Mouse (Mus musculus): ENCODE results near the gene Dhcr24. TPM values are rescaled to one million over a fixed set of nuclear protein-coding genes. Genes with fewer than 3 reads are reported as not detected.

Dhcr24 gene
- polyA plus RNA-seq, 2 experiments = 20.5 to 52.8 TPM

DNA sequence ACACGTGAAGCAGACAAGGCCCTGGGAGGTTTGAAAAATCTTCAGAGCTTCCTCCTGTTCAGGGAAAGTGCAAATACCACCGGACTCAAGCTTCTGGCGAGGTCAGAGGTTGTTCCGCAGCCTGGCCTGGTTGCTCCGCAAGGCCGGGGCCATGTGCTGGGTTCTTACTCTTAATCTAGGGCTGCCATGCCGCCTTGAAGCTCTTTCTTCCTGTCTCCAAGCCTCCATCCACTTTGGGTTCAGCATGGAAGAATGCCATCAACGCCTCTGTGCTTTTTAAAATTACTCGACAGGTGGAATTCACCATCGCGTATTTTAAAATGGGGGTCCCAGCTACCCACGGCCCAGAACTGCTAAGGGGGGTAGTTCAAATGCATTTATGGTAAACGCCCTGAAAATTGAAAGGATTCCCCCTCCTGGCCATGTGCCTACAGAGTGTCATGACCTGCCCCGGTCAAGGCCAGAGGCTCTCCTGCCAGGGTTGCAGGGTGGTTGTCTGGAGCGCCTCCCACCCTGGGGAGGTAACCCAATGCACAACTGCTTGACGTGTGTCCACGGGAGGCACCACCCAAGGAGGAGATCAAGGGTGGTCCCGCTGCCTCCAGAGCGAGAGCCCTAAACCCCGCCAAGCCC lies 509 bp upstream of the Dhcr24 start:
- TF ChIP-seq CTCF (IDR thresholded peaks at IDR 0.05; ENCODE audit: low read depth) (peak; percentile 21; the same call in 1 of the 2 replicates), EP300 (IDR thresholded peaks at IDR 0.05; ENCODE audit: low read depth) (no peak)
- peak overlapping the region; percentile 71 to 80 for H3K4me3 ChIP-seq (ENCODE audit: insufficient read depth in 1 of 2, low read depth in 2 of 2, low read length in 2 of 2)
- no peaks in the 10 kb centered on the region for H3K9me3 ChIP-seq (ENCODE audit: control insufficient read depth, low read length)
- no peaks in the 10 kb centered on the region for H3K27me3 ChIP-seq (ENCODE audit: control insufficient read depth, insufficient read depth, low read length)
- no peak for DNase-seq (ENCODE audit: low read depth in 3 of 3, low spot score in 3 of 3)
- ATAC-seq (ENCODE audit: insufficient read depth) = peak; percentile 73
- H3K9ac ChIP-seq (replicated peaks) = peak overlapping the region; percentile 41
- peak overlapping the region; percentile 100 for H3K4me2 ChIP-seq (ENCODE audit: low read depth)
- peaks cover 10 to 31% of the 10 kb centered on the region in 2 experiments for H3K4me1 ChIP-seq (replicated peaks; ENCODE audit: control insufficient read depth in 2 of 2, insufficient read depth in 2 of 2, low read length in 1 of 2)
- peaks cover 12% of the 10 kb centered on the region for H3K36me3 ChIP-seq (replicated peaks; ENCODE audit: control insufficient read depth, insufficient read depth, low read depth)
- peak overlapping the region; percentile 21 for H3K27ac ChIP-seq
- 4% methylated on average over 20 of the region's 20 CpGs for WGBS (ENCODE audit: insufficient replicate concordance)

DNA sequence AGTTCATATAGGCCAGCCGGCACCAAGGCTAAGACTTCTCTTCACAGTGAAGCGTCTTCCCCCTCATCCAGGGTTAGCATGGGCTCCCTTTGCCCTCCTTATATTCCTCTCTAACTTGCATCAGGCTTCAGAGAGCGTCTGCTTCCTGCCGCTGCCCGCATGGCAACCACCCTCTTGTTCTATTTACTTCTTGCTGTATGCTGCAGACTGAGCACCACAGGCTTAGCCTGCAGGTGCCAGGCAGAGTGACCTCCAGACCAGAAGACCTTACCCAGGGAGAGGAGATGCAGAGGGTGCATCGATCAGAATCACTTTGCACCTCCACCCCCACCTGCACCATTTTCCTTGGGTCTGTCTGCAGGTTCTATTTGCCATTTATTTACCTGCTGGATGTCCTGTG lies 1.2 kb downstream of the Dhcr24 start:
- Histone ChIP-seq H3K36me3 (replicated peaks; ENCODE audit: control insufficient read depth, insufficient read depth, low read depth) (peaks cover 21% of the 10 kb centered on the region), H3K9ac (replicated peaks) (peak overlapping the region; percentile 82), H3K9me3 (ENCODE audit: control insufficient read depth, low read length) (no peaks in the 10 kb centered on the region), H3K27ac (peak overlapping the region; percentile 40; the same call in 1 of the 2 replicates), H3K4me1 (replicated peaks; ENCODE audit: control insufficient read depth in 2 of 2, insufficient read depth in 2 of 2, low read length in 1 of 2) (peaks cover 10 to 31% of the 10 kb centered on the region in 2 experiments), H3K4me2 (ENCODE audit: low read depth) (peak overlapping the region; percentile 100), H3K4me3 (ENCODE audit: insufficient read depth in 1 of 2, low read depth in 2 of 2, low read length in 2 of 2) (peak overlapping the region; percentile 80 to 94), H3K27me3 (ENCODE audit: control insufficient read depth, insufficient read depth, low read length) (no peaks in the 10 kb centered on the region)
- no peak for ATAC-seq (ENCODE audit: insufficient read depth)
- 13% methylated on average over 6 of the region's 6 CpGs for WGBS (ENCODE audit: insufficient replicate concordance)
- no peak for TF ChIP-seq EP300 (IDR thresholded peaks at IDR 0.05; ENCODE audit: low read depth)
- no peak for TF ChIP-seq CTCF (IDR thresholded peaks at IDR 0.05; ENCODE audit: low read depth)
- no peak for DNase-seq (ENCODE audit: low read depth in 3 of 3, low spot score in 3 of 3)

DNA sequence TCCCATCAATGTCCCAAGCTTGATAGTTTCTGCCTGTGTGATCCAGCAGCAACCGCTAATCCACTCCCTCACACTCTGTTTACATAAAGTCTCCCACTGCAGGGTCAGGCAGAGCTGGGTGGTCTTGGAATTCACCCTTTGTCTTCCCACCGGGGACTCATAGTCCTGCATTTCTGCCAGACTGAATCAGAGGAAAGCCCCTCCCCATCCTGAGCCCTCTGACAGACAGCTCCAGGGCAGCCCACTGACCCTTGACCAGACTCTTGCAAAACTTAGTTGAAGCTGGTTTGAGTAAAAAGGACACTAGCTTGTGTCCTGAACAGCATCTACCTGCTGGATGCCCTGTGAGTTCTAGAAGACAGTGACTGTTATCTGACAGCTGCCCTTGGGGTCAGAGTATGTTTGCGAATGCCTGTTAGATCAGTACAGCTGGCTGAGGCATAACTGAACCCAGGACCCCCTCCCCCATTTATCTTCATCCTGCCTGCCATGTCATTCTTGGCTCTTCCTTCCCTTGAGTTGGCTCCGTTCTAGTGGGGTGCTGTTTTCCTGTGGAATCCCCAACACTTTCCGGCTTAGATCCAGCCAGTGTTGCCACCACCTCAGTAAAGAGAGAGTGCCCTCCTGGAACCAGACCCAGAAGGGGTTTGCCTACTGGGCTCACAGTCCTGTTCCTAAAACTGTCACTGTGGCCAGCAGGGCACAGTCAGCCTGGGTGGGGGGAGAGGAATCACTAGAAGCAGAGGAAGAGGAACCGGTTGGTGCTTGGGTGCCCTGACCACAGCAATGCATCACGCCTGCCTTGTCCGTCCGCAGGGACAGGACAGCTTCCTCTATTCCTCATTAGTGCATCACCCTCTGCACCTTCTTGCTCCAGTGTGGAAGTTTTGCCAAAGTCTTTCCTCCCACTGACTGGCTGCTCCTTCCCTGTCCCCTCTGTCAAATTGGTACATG lies 2.3 kb downstream of the Dhcr24 start:
- peaks cover 24% of the 10 kb centered on the region for H3K36me3 ChIP-seq (replicated peaks; ENCODE audit: control insufficient read depth, insufficient read depth, low read depth)
- peak overlapping the region; percentile 80 to 94 for H3K4me3 ChIP-seq (ENCODE audit: insufficient read depth in 1 of 2, low read depth in 2 of 2, low read length in 2 of 2)
- H3K27ac ChIP-seq = peak overlapping the region; percentile 16; the same call in 1 of the 2 replicates
- H3K4me2 ChIP-seq (ENCODE audit: low read depth) = peak overlapping the region; percentile 100
- WGBS (ENCODE audit: insufficient replicate concordance) = 39% methylated on average over 9 of the region's 9 CpGs
- TF ChIP-seq CTCF (IDR thresholded peaks at IDR 0.05; ENCODE audit: low read depth) (no peak; the same call in 1 of the 2 replicates), EP300 (IDR thresholded peaks at IDR 0.05; ENCODE audit: low read depth) (no peak)
- H3K27me3 ChIP-seq (ENCODE audit: control insufficient read depth, insufficient read depth, low read length) = no peaks in the 10 kb centered on the region
- no peaks in the 10 kb centered on the region for H3K9me3 ChIP-seq (ENCODE audit: control insufficient read depth, low read length)
- H3K4me1 ChIP-seq (replicated peaks; ENCODE audit: control insufficient read depth in 2 of 2, insufficient read depth in 2 of 2, low read length in 1 of 2) = peaks cover 10 to 31% of the 10 kb centered on the region in 2 experiments
- ATAC-seq (ENCODE audit: insufficient read depth) (no peak), DNase-seq (ENCODE audit: low read depth in 3 of 3, low spot score in 3 of 3) (peak in 1 of 3 experiments; percentile 36)
- H3K9ac ChIP-seq (replicated peaks) = peak overlapping the region; percentile 34

DNA sequence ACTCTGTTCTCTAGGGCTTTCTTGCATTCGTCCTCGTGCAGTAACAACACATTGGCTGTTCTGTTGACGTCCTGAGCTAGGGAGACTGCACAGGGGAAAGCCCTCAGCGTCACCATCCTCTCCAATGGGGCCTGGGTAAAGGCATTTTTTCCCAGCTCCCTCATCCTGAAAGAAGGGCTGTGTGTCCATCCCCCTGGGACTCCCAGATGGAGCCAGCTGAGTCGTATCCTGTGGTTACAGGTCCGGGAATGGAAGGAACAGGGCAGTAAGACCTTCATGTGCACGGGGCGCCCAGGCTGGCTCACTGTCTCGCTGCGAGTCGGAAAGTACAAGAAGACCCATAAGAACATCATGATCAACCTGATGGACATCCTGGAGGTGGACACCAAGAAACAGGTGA lies 3.3 kb downstream of the Dhcr24 start:
- 82% methylated on average over 11 of the region's 11 CpGs for WGBS (ENCODE audit: insufficient replicate concordance)
- H3K27ac ChIP-seq = no peak overlapping the region
- DNase-seq (ENCODE audit: low read depth in 3 of 3, low spot score in 3 of 3) (no peak), ATAC-seq (ENCODE audit: insufficient read depth) (no peak)
- no peaks in the 10 kb centered on the region for H3K9me3 ChIP-seq (ENCODE audit: control insufficient read depth, low read length)
- TF ChIP-seq CTCF (IDR thresholded peaks at IDR 0.05; ENCODE audit: low read depth) (no peak), EP300 (IDR thresholded peaks at IDR 0.05; ENCODE audit: low read depth) (no peak)
- no peaks in the 10 kb centered on the region for H3K27me3 ChIP-seq (ENCODE audit: control insufficient read depth, insufficient read depth, low read length)
- no peak overlapping the region for H3K4me3 ChIP-seq (ENCODE audit: insufficient read depth in 1 of 2, low read depth in 2 of 2, low read length in 2 of 2)
- H3K9ac ChIP-seq (replicated peaks) = no peak overlapping the region
- peaks cover 10 to 31% of the 10 kb centered on the region in 2 experiments for H3K4me1 ChIP-seq (replicated peaks; ENCODE audit: control insufficient read depth in 2 of 2, insufficient read depth in 2 of 2, low read length in 1 of 2)
- peak overlapping the region; percentile 100 for H3K4me2 ChIP-seq (ENCODE audit: low read depth)
- peaks cover 24% of the 10 kb centered on the region for H3K36me3 ChIP-seq (replicated peaks; ENCODE audit: control insufficient read depth, insufficient read depth, low read depth)

DNA sequence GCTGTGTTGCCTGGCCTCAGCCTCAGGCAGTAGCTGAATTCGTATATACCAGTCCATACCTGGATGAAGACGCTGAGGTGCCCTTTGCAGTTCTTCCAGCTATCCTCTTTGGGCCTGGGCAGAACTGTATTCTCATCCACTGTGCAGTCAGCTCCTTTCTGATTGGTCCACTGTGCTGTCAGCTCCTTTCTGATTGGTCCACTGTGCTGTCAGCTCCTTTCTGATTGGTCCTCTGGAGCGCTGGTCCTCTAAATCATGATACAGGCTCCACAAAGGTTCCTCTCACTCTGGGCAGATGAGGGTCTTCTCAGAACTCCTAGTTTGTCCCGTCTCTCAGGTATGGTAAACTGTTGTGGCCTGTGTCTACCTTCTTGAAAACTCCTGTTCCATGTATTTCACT lies 8.8 kb downstream of the Dhcr24 start:
- no peaks in the 10 kb centered on the region for H3K4me1 ChIP-seq (replicated peaks; ENCODE audit: control insufficient read depth in 2 of 2, insufficient read depth in 2 of 2, low read length in 1 of 2)
- no peaks in the 10 kb centered on the region for H3K9me3 ChIP-seq (ENCODE audit: control insufficient read depth, low read length)
- H3K27ac ChIP-seq = no peak overlapping the region
- peaks cover 44% of the 10 kb centered on the region for H3K36me3 ChIP-seq (replicated peaks; ENCODE audit: control insufficient read depth, insufficient read depth, low read depth)
- H3K4me2 ChIP-seq (ENCODE audit: low read depth) = no peak overlapping the region
- no peak overlapping the region for H3K9ac ChIP-seq (replicated peaks)
- ATAC-seq (ENCODE audit: insufficient read depth) (no peak), DNase-seq (ENCODE audit: low read depth in 3 of 3, low spot score in 3 of 3) (no peak)
- H3K27me3 ChIP-seq (ENCODE audit: control insufficient read depth, insufficient read depth, low read length) = no peaks in the 10 kb centered on the region
- WGBS (ENCODE audit: insufficient replicate concordance) = 82% methylated on average over 4 of the region's 4 CpGs
- no peak for TF ChIP-seq EP300 (IDR thresholded peaks at IDR 0.05; ENCODE audit: low read depth)
- TF ChIP-seq CTCF (IDR thresholded peaks at IDR 0.05; ENCODE audit: low read depth) = no peak
- no peak overlapping the region for H3K4me3 ChIP-seq (ENCODE audit: insufficient read depth in 1 of 2, low read depth in 2 of 2, low read length in 2 of 2)

Data from liver, embryonic 14.5 days (tissue).